Mouse (Mus musculus) stomach, embryonic 14.5 days (tissue): ENCODE data around the gene Mindy4. TPM values are rescaled to one million over a fixed set of nuclear protein-coding genes. Genes with fewer than 3 reads are reported as not detected.

Experiments used
- ATAC-seq: fragments of 200-750 bp; cut with Nextera tagmentation; 2 replicates; pipeline ENCODE4 v1.8.0; 2017; ENCODE audit warnings: low read depth, moderate TSS enrichment; ENCODE audit not compliant: insufficient number of reproducible peaks, insufficient read depth, low FRiP score
- H3K27ac ChIP-seq: fragments of 300-500 bp; sonication (generic); 2 replicates; pipeline ENCODE4 v1.5.1; 2014; ENCODE audit warnings: mild to moderate bottlenecking, low read length, moderate library complexity, mixed read lengths
- H3K27me3 ChIP-seq: fragments of 300-500 bp; sonication (generic); 2 replicates; pipeline ENCODE4 v1.6.1; 2014; ENCODE audit warnings: low read length, control low read depth, mixed read lengths; ENCODE audit not compliant: control insufficient read depth, insufficient read depth
- H3K36me3 ChIP-seq: fragments of 300-500 bp; sonication (generic); 2 replicates; pipeline ENCODE4 v1.6.1; 2014; ENCODE audit warnings: mild to moderate bottlenecking, control low read depth, low read length, moderate library complexity, mixed read lengths; ENCODE audit not compliant: control insufficient read depth, insufficient read depth
- H3K4me1 ChIP-seq: fragments of 300-500 bp; sonication (generic); 2 replicates; pipeline ENCODE4 v1.6.1; 2014; ENCODE audit warnings: low read length, control low read depth, mixed read lengths; ENCODE audit not compliant: control insufficient read depth, insufficient read depth
- H3K4me2 ChIP-seq: fragments of 300-500 bp; sonication (generic); replicated peaks from 2 replicates; pipeline ENCODE4 v1.6.1; 2014; ENCODE audit warnings: low read depth, low read length, control low read depth
- H3K4me3 ChIP-seq: fragments of 300-500 bp; sonication (generic); 2 replicates; pipeline ENCODE4 v1.5.1; 2014; ENCODE audit warnings: low read depth, low read length, control low read depth
- H3K9ac ChIP-seq: fragments of 300-500 bp; sonication (generic); replicated peaks from 2 replicates; pipeline ENCODE4 v1.6.1; 2014; ENCODE audit warnings: low read depth, mild to moderate bottlenecking, control low read depth, low read length, moderate library complexity, mixed read lengths
- H3K9me3 ChIP-seq: fragments of 300-500 bp; sonication (generic); 2 replicates; pipeline ENCODE4 v1.6.1; 2016; ENCODE audit warnings: low read depth, low read length, control low read depth; ENCODE audit not compliant: control insufficient read depth
- WGBS: fragments of 180-500 bp; shearing (Covaris S2); extraction: QIAGEN DNeasy Blood & Tissue Kit; methylation state at CpG from one replicate; pipeline ENCODE4 v1.1.7; 2014; 5-methylcytosine and 5-hydroxymethylcytosine counted together
- polyA plus RNA-seq: library from polyadenylated mRNA; unstranded; fragments of >200 nt; fragmentation: Nextera tagmentation; extraction: Ambion mirVana; gene quantifications from 2 replicates; pipeline ENCODE4 v1.2.1, GENCODE M21; 2014

Gene Mindy4
- polyA plus RNA-seq, 1 experiment from 2014 or later, result 18.0 TPM

GRCm38 (mm10) chr6:55251596-55251995, 48.4 kb downstream of the Mindy4 start:
- ATAC-seq, result no peak
- Histone ChIP-seq H3K9me3 (no peaks in the 10 kb centered on the region), H3K36me3 (peaks cover under 1% of the 10 kb centered on the region; the same call in 1 of the 2 replicates), H3K9ac (no peak overlapping the region), H3K4me1 (no peaks in the 10 kb centered on the region), H3K27me3 (no peaks in the 10 kb centered on the region), H3K4me3 (no peak overlapping the region), H3K4me2 (no peak overlapping the region), H3K27ac (no peak overlapping the region)
- WGBS, result 77% methylated on average over 7 of the region's 7 CpGs

GRCm38 (mm10) chr6:55252731-55253247, 49.6 kb downstream of the Mindy4 start:
- Histone ChIP-seq H3K27me3 (no peaks in the 10 kb centered on the region), H3K27ac (no peak overlapping the region), H3K9me3 (no peaks in the 10 kb centered on the region), H3K36me3 (no peaks in the 10 kb centered on the region), H3K4me3 (no peak overlapping the region), H3K4me2 (no peak overlapping the region), H3K4me1 (no peaks in the 10 kb centered on the region), H3K9ac (no peak overlapping the region)
- WGBS, result 80% methylated on average over 8 of the region's 8 CpGs
- no peak for ATAC-seq

DNA sequence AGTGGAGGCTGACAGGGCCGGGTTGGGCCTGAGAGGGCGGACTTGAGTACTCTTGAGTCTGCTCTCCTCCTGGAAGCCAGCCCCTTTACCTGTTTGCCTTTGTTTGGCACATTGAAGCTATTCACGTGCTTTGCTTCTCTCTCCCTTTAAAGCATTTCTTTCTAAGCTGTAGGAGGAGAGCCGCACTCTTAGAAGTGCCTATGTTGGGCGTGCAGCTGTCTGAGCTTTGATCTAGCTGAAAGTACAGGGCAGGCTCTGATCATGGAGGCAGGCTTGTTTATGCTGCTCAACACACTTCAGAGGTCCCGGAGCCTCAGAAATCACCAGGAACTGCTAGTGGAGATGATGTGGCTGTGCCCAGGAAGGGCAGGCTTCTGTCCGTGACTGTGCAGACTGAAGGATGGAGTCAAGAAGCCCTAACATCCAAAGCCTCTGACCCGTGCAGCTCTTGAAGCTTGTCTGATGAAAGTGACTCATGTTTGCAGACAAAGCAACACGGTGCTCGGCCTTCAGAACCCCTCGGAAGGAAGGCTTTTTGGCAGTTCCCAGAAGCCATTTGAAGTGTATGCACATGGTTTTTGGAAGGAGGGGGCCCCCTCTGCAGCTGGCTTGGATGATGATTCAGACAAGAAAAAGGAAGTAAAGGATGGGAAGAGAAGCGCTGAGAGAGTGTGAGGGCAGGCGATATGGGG, 53.5 kb downstream of the Mindy4 start:
- H3K36me3 ChIP-seq, result no peaks in the 10 kb centered on the region
- H3K4me2 ChIP-seq, result no peak overlapping the region
- H3K27ac ChIP-seq, result no peak overlapping the region; the same call in 1 of the 2 replicates
- H3K4me3 ChIP-seq, result no peak overlapping the region
- H3K4me1 ChIP-seq, result no peaks in the 10 kb centered on the region
- 67% methylated on average over 13 of the region's 13 CpGs for WGBS
- no peaks in the 10 kb centered on the region for H3K27me3 ChIP-seq
- no peaks in the 10 kb centered on the region for H3K9me3 ChIP-seq
- H3K9ac ChIP-seq, result no peak overlapping the region
- ATAC-seq, result 0 out of 2 replicates have a peak, but pooled peaks have one; percentile 7

GRCm38 (mm10) chr6:55257246-55257645, 54.1 kb downstream of the Mindy4 start:
- Histone ChIP-seq H3K27me3 (no peaks in the 10 kb centered on the region), H3K36me3 (no peaks in the 10 kb centered on the region), H3K27ac (no peak overlapping the region), H3K9me3 (no peaks in the 10 kb centered on the region), H3K9ac (no peak overlapping the region), H3K4me3 (no peak overlapping the region), H3K4me2 (no peak overlapping the region), H3K4me1 (no peaks in the 10 kb centered on the region)
- WGBS, result 90% methylated on average over 7 of the region's 7 CpGs
- ATAC-seq, result no peak

- 82% methylated on average over 14 of the region's 14 CpGs for WGBS
- no peak overlapping the region for H3K9ac ChIP-seq
- no peak overlapping the region for H3K4me2 ChIP-seq
- no peaks in the 10 kb centered on the region for H3K36me3 ChIP-seq
- H3K4me1 ChIP-seq, result no peaks in the 10 kb centered on the region
- no peak overlapping the region for H3K4me3 ChIP-seq
- no peaks in the 10 kb centered on the region for H3K9me3 ChIP-seq
- H3K27ac ChIP-seq, result no peak overlapping the region
- ATAC-seq, result no peak
- no peaks in the 10 kb centered on the region for H3K27me3 ChIP-seq
These were observed 55.5 kb downstream of the Mindy4 start for GRCm38 (mm10) chr6:55258428-55259325.

DNA sequence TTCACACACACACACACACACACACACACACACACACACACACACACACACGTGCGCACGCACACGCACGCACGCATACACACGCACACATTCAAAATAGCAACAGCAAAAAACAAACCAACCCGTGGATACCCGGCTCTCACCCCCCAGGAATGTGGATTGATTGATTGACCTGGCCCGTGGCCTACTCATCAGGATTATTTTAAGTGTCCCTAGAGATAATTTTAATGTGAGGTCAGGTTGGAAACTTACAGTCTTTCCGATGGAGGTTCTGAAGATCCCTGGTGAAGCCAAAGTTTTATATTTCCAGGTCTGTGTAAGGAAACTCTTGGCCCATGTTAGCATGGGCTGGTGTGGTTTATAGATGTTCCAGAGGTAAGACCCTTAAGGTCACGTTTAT, 59.0 kb downstream of the Mindy4 start:
- H3K4me2 ChIP-seq, result no peak overlapping the region
- H3K4me1 ChIP-seq, result no peaks in the 10 kb centered on the region
- 74% methylated on average over 12 of the region's 12 CpGs for WGBS
- ATAC-seq, result no peak
- H3K27ac ChIP-seq, result no peak overlapping the region
- H3K4me3 ChIP-seq, result no peak overlapping the region
- H3K9me3 ChIP-seq, result no peaks in the 10 kb centered on the region
- no peaks in the 10 kb centered on the region for H3K27me3 ChIP-seq
- H3K36me3 ChIP-seq, result no peaks in the 10 kb centered on the region
- no peak overlapping the region for H3K9ac ChIP-seq

DNA sequence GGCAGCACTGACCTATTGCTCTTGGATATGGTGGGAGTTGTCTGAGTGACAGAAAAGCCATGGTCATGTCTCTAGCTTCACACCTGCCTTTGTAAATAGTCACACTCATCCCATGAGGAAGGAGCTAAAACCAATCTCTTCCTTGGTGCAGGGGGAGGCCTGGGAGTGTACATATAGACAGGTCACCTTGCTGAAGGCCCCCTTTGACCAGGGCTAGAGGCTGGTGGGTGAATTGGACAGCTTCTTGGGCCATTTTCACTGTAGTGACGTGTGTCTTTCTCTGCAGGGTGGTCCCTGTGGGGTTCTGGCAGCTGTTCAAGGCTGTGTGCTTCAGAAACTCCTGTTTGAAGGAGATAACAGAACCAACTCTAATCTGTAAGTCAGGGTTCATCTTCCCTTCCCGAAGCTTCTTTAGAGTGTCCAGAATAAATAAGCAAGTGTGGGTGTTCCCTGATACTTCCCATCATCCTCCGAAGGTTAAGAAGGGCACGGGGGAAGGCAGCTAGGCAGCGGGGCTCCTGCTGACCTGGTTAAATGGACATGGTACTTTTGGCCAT, 60.4 kb downstream of the Mindy4 start:
- no peak for ATAC-seq

GRCm38 (mm10) chr6:55264741-55265366, 61.7 kb downstream of the Mindy4 start:
- H3K9me3 ChIP-seq, result no peaks in the 10 kb centered on the region
- no peaks in the 10 kb centered on the region for H3K4me1 ChIP-seq
- ATAC-seq, result no peak
- 94% methylated on average over 7 of the region's 7 CpGs for WGBS
- no peak overlapping the region for H3K4me2 ChIP-seq
- no peak overlapping the region for H3K4me3 ChIP-seq
- H3K9ac ChIP-seq, result no peak overlapping the region
- no peak overlapping the region for H3K27ac ChIP-seq
- no peaks in the 10 kb centered on the region for H3K27me3 ChIP-seq
- no peaks in the 10 kb centered on the region for H3K36me3 ChIP-seq

More for the DNA sequence above, 60.4 kb downstream of the Mindy4 start:
- Histone ChIP-seq H3K9me3 (no peaks in the 10 kb centered on the region), H3K4me3 (no peak overlapping the region), H3K4me1 (no peaks in the 10 kb centered on the region), H3K4me2 (no peak overlapping the region), H3K36me3 (no peaks in the 10 kb centered on the region), H3K27ac (no peak overlapping the region), H3K9ac (no peak overlapping the region), H3K27me3 (no peaks in the 10 kb centered on the region)
- WGBS, result 73% methylated on average over 5 of the region's 5 CpGs
